Mouse (Mus musculus) heart, postnatal 14 days (tissue): ENCODE measurements around the gene Rnf31. TPM values are rescaled to one million over a fixed set of nuclear protein-coding genes. Genes with fewer than 3 reads are reported as not detected.

Experiments used
- DNase-seq, 2 experiments: peaks; one replicate each; pipeline ENCODE4 v3.0.0; 2021 to 2022
- intact Hi-C: fragments of 180-260 bp; cut with DNase I; formaldehyde crosslinking; loops from one replicate; pipeline ENCODE4 v1.15.1; 2025
- total RNA-seq, 2 experiments: library from RNA; stranded (reverse); gene quantifications; 2 replicates each; pipeline ENCODE4 v1.2.3; 2021

Gene Rnf31
- total RNA-seq, 2 experiments from 2014 or later: 21.8 to 26.1 TPM

DNA sequence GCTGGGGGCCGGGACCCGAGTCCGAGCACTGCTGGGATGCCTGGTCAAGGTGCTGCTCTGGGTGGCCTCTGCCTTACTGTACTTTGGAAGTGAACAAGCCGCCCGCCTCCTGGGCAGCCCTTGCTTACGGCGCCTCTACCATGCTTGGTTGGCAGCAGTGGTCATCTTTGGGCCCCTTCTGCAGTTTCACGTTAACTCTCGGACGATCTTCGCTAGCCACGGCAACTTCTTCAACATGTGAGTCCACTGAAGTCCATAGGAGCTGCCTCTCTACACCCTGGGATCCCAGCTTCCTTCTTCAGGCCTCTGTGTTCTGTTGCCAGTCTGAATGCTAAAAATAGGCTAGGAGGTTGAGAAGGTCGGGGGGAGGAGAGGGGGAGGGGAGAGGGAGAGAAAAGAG, 15.8 kb upstream of the Rnf31 start:
- intact Hi-C loops: no loop called here
- DNase-seq: peak in 1 of 2 experiments; percentile 45

DNA sequence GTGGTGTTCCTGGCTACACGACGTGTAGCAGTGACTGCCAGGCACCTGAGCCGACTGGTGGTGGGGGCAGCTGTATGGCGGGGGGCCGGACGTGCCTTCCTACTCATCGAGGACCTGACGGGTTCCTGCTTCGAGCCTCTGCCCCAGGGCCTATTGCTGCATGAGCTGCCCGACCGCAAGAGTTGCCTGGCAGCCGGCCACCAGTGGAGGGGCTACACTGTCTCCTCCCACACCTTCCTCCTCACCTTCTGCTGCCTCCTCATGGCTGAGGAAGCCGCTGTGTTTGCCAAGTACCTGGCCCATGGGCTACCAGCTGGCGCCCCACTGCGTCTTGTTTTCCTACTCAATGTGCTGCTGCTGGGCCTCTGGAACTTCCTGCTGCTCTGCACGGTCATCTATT, 15.1 kb upstream of the Rnf31 start:
- intact Hi-C loops: no loop called here
- peak; percentile 33 to 50 for DNase-seq

GRCm38 (mm10) chr14:55577871-55578667, 13.4 kb upstream of the Rnf31 start, which contains the start of gene Psme1:
TSS of gene Psme1 (plus strand) at chr14:55578123.
- intact Hi-C loops: no loop called here
- DNase-seq: peak; percentile 83 to 85

DNA sequence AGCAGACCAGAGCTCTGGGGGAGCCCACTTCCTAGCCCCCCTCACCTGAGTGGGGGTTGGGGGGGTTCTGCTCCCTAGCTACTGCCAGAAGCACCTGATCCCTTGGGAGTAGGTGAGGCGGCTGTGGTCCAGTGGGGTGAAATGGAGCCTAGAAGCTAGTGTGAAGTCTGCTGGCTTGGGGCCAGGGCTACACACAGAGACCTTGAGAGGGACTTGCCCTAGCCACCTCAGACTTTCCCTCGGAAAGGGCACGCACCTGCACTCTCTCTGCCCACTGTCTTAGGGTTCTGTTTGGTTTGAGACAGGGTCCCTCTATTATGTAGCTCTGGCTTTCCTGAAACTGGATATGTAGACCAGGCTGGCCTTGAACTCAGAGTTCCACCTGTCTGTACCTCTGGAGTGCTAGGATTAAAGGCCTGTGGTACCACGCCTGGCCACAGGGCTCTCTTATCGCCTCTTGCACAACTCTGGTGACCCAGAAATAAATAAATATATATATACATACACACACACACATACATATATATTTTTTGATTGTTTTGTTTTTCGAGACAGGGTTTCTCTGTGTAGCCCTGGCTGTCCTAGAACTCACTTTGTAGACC, 12.7 kb upstream of the Rnf31 start:
- intact Hi-C loops: no loop called here
- DNase-seq: peak; percentile 61 to 69

- DNase-seq: no peak
- intact Hi-C loops: no loop called here
Observed at GRCm38 (mm10) chr14:55579511-55580496, 11.7 kb upstream of the Rnf31 start.

DNA sequence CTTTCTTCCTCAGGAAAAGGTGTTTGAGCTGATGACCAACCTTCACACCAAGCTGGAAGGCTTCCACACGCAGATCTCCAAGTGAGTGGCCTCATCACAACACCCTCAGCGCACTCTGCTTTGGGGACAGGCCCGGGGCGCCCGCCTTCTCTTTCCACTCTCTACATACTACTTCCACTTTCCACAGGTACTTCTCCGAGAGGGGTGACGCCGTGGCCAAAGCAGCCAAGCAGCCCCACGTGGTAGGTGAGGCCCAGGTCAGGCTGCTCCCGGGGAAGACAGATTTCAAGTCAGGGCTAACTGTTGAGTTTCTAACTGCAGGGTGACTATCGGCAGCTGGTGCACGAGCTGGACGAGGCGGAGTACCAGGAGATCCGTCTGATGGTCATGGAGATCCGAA, 10.8 kb upstream of the Rnf31 start:
- DNase-seq: no peak
- intact Hi-C loops: no loop called here

GRCm38 (mm10) chr14:55581981-55582681, 9.4 kb upstream of the Rnf31 start:
- no peak for DNase-seq
- intact Hi-C loops: no loop called here

- no peak for DNase-seq
- intact Hi-C loops: no loop called here
Observed at GRCm38 (mm10) chr14:55584303-55584701, 7.2 kb upstream of the Rnf31 start.

- peak; percentile 79 to 80 for DNase-seq
- intact Hi-C loops: no loop called here
Observed at GRCm38 (mm10) chr14:55584702-55585565, 6.6 kb upstream of the Rnf31 start, which contains the start of gene Emc9. TSS of gene Emc9 (minus strand) at chr14:55585302.

DNA sequence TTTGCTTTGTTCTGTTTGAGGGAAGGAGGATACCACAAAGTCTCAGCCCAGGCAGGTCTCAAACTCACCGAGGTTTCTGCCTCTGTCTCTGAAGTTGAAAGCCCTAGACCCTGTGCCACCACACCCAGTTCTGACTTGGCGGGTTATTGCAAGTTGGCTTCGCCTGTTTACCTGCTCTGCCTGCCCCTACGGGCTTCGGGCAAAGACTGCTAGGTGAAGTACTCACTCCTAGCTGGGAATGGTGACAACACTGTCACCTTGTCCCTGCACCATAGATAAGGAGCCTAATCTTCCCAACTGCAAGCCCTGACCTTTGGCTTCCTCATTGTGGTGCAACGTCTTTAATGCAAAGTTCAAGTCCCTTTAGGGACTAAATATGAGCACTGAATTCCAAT, 5.9 kb upstream of the Rnf31 start:
- no peak for DNase-seq
- intact Hi-C loops: no loop called here

DNA sequence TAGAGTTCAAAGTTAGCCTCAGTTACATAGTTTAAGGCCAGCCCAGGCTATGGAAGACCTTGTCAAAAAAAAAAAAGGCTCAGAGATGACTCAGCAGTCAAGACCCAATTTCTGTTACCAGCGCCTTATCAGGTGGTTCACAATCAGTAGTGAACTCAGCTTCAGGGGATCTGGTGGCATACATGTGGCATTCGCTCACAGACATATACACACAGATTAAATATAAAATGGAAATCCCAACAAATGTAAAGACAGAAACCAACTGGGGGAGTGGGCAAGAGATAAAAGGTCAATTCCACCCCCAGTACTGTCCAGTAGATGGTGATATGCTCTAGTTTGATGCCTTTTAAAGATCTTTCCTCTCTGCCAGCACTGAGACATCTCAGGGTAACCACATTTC, 5.4 kb upstream of the Rnf31 start:
- DNase-seq: no peak
- intact Hi-C loops: no loop called here

GRCm38 (mm10) chr14:55589271-55589670, 2.2 kb upstream of the Rnf31 start:
- intact Hi-C loops: no loop called here
- no peak for DNase-seq

GRCm38 (mm10) chr14:55589771-55590448, 1.6 kb upstream of the Rnf31 start:
- intact Hi-C loops: no loop called here
- DNase-seq: no peak

DNA sequence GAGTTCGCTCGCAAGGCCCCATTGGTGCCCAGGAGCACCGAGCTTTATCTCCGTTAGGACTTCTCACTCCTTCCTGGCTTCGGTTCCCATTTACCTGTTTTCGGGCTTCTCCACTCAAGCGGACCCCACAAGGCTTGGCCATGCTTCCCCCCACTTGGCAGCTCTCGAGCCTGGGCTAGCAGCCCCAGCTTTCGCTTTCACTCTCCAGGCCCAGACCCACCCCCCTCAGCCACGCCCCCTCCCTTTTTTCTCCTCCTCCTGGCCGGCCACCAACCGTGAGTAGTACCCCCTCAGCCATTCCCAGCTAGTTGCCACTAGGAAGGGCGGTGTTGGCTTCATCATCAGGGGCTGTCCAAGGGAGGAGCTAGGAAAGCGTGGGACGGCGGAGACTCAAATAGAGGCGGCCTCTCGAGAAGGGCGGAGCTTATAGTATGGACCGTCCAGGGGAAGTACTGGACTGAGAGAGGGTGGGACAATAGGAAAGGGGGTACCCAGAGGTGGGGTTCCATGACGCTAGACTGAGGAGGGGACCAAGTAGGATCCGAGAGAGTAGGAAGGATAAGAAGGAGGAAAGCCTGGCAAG, 669 bp upstream of the Rnf31 start, which contains the start of gene Psme2:
Gene Psme2 (minus strand): TSS at position 366 of the 583 bp plus-strand sequence.
- DNase-seq: peak; percentile 92 to 93
- intact Hi-C loops: no loop called here

DNA sequence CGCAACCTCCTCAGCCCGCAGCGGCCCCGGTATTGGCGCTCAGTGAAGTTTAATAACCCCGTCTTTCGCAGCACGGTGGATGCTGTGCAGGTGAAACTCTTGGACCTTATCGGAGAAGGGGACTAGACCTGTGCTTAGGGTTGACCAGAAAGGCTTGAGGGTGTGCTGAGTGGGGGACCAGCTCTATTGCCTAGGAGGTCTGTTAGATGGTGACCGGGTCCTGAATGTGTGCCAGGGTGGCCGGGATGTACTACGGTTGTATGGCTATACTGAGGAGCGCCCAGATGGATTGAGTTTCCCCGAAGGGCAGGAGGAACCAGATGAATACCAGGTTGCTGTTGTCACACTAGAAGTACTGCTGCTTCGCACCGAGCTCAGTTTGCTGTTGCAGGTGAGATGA, 718 bp downstream of the Rnf31 start:
- DNase-seq: peak in 1 of 2 experiments; percentile 19
- intact Hi-C loops: no loop called here

DNA sequence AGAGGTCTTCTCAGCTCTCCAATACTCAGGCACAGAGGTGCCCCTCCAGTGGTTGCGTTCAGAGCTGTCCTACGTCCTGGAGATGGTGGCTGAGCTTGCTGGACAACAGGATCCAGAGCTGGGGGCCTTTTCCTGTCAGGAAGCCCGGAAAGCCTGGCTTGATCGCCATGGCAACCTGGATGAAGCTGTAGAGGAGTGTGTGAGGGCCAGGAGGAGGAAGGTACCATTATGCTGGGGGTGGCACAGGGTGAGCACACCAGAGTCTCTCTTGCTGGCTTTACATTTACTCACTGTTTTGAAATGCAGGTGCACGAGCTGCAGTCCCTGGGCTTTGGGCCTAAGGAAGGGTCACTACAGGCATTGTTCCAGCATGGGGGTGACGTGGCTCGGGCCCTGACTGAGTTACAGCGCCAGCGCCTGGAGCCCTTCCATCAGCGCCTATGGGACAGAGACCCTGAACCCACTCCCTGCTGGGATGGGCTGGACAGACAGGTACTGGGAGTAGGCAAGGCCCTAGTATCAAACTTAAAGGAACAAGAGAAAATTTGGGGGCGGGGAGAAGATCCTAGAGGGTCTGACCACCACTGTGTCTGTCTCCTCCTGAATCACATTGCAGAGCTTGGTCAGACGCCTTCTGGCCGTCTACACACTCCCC, 4.7 kb downstream of the Rnf31 start:
- DNase-seq: no peak
- intact Hi-C loops: no loop called here

DNA sequence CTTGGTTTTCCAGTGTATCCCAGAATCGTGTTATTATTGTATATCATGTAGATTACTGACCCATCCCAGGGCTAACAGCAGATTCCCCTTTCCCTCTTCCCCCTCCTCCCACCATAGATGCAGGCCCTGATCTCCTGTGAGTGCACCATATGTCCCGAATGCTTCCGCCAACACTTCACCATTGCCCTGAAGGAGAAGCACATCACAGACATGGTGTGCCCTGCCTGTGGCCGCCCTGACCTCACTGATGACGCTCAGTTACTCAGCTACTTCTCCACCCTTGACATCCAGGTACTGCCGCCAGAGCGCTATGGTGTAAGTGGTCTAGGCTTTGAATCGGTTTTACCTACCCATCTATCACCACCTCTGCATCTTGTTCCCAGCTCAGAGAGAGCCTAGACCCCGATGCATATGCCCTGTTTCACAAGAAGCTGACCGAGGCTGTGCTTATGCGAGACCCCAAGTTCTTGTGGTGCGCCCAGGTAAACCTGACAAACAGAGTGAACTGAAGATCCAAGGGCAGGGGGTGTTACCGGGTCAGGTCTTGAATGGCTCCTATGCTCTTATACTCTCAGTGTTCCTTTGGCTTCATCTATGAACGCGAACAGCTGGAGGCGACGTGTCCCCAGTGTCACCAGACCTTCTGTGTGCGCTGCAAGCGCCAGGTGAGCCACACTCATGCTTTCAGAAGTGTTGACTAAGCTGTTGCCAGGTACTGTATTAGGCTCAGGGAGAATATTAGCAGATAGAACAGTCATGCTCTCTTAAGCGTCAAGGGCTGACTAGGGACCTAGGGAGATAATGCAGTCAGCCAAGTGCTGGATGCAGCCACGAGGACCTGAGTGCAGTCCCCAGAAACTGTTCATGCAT, 7.2 kb downstream of the Rnf31 start:
- intact Hi-C loops: no loop called here
- no peak for DNase-seq
